Mouse (Mus musculus) midbrain, postnatal 0 days (tissue): ENCODE results near the gene Speer4a. TPM values are rescaled to one million over a fixed set of nuclear protein-coding genes. Genes with fewer than 3 reads are reported as not detected.
A peak's percentile ranks its signal among the peaks of the same experiment; 100 is the strongest.
"Not testable (repeated sequence)": the region's sequence is repeated elsewhere in the genome, so short reads cannot be mapped to it uniquely, and the experiment has no call there.

Experiments used
- ATAC-seq: fragments of 200-750 bp; cut with Nextera tagmentation; 2 replicates; pipeline ENCODE4 v1.8.0; 2017; ENCODE audit warnings: moderate number of reproducible peaks, mild to moderate bottlenecking, moderate TSS enrichment, moderate library complexity; ENCODE audit not compliant: low FRiP score
- DNase-seq: peaks from one replicate; pipeline ENCODE4 v3.0.0-alpha.2; 2015; ENCODE audit warnings: low spot score
- H3K27ac ChIP-seq: fragments of 300-500 bp; sonication (generic); 2 replicates; pipeline ENCODE4 v1.5.1; 2014; ENCODE audit warnings: low read depth, mild to moderate bottlenecking, low read length, mixed read lengths
- H3K27me3 ChIP-seq: fragments of 300-500 bp; sonication (generic); 2 replicates; pipeline ENCODE4 v1.6.1; 2014; ENCODE audit warnings: low read length, control low read depth, mixed read lengths; ENCODE audit not compliant: insufficient read depth
- H3K36me3 ChIP-seq: fragments of 300-500 bp; sonication (generic); 2 replicates; pipeline ENCODE4 v1.6.1; 2014; ENCODE audit warnings: low read length, control low read depth, mixed read lengths; ENCODE audit not compliant: insufficient read depth
- H3K4me1 ChIP-seq: fragments of 300-500 bp; sonication (generic); 2 replicates; pipeline ENCODE4 v1.6.1; 2014; ENCODE audit warnings: mild to moderate bottlenecking, control low read depth, antibody characterized with exemption, low read length, mixed read lengths; ENCODE audit not compliant: insufficient read depth
- H3K4me2 ChIP-seq: fragments of 300-500 bp; sonication (generic); 2 replicates; pipeline ENCODE4 v1.6.1; 2014; ENCODE audit warnings: low read depth, mild to moderate bottlenecking, low read length, mixed read lengths; ENCODE audit not compliant: poor library complexity, severe bottlenecking
- H3K4me3 ChIP-seq: fragments of 300-500 bp; sonication (generic); 2 replicates; pipeline ENCODE4 v1.5.1; 2014; ENCODE audit warnings: low read depth, mild to moderate bottlenecking, low read length, moderate library complexity
- H3K9ac ChIP-seq: fragments of 300-500 bp; sonication (generic); replicated peaks from 2 replicates; pipeline ENCODE4 v1.6.1; 2014; ENCODE audit warnings: mild to moderate bottlenecking, low read length, moderate library complexity, mixed read lengths; ENCODE audit not compliant: poor library complexity, severe bottlenecking
- H3K9me3 ChIP-seq: fragments of 300-500 bp; sonication (generic); 2 replicates; pipeline ENCODE4 v1.6.1; 2016; ENCODE audit warnings: low read length, control low read depth
- CTCF ChIP-seq: IDR thresholded peaks from 2 replicates; pipeline ENCODE4 v1.5.1; 2016; ENCODE audit warnings: antibody characterized with exemption, mild to moderate bottlenecking
- whole genome bisulfite sequencing: fragments of 180-500 bp; shearing (Covaris S2); extraction: QIAGEN DNeasy Blood & Tissue Kit; methylation state at CpG from one replicate; pipeline ENCODE4 v1.1.7; 2014; 5-methylcytosine and 5-hydroxymethylcytosine counted together
- polyA plus RNA-seq: library from polyadenylated mRNA; unstranded; fragments of >200 nt; fragmentation: Nextera tagmentation; extraction: Ambion mirVana; gene quantifications from 2 replicates; pipeline ENCODE4 v1.2.1, GENCODE M21; 2015
- total RNA-seq: library from RNA; depleted of rRNA; stranded (reverse); fragments of >200 nt; gene quantifications from 2 replicates; pipeline ENCODE4 v1.2.3, GENCODE M21; 2014; rRNA removed

Gene Speer4a
- total RNA-seq, result 0.09 and 0.22 TPM in 2 replicates
- 0.13 and 0.20 TPM in 2 replicates for polyA plus RNA-seq

DNA sequence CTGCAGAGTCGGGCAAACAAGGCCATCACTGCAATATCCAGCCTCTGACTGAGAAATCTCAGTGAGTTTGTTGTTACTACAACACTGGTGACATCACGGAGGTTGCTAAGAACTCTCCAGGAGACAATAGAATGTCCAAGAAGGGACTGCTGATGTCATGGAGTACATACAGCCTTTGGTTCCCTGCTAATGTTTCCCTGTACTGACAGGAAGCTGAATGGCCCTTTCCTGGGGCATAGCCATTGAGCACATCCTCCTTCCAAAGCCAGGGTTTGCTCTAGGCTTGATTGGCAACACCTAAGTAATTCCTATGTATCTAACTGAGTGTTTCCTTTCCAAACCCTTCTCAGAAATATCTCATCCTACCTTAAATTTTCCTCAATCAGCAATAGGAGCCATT, at the start of gene Speer4a:
Gene Speer4a, minus strand, starts transcription at position 101 of the 400 bp plus-strand sequence.
- ATAC-seq, H3K27ac ChIP-seq, H3K4me1 ChIP-seq, H3K4me2 ChIP-seq, H3K9me3 ChIP-seq, DNase-seq, H3K27me3 ChIP-seq, H3K9ac ChIP-seq, H3K36me3 ChIP-seq, H3K4me3 ChIP-seq: not testable (repeated sequence)
- WGBS, result 70% methylated on average over 2 of the region's 2 CpGs

DNA sequence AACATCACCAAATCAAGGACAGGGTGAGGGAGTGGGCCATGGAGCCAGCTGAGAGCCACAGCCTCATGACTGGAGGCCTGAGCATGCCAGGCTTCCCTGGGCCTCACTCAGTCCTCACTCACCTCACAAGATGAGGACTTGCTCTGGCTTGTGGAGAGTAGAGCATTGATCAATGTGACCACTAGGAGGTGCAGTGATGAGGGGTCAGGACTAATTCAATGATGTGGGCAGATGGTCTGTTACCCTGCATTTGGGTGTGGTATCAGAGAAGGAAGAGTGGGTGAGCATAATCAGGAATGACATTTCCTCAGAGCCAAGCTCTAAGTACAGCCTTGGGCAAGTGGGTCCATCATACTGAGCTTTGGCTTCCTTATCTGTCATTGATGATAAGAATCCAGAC, 39.7 kb upstream of the Speer4a start:
- not testable (repeated sequence) for H3K4me2 ChIP-seq, H3K27ac ChIP-seq, H3K4me3 ChIP-seq, H3K9ac ChIP-seq, H3K9me3 ChIP-seq, H3K27me3 ChIP-seq, DNase-seq, ATAC-seq, H3K36me3 ChIP-seq, H3K4me1 ChIP-seq

- WGBS, result 92% methylated on average over 24 of the region's 24 CpGs
- Histone ChIP-seq H3K4me1 (no peaks in the 10 kb centered on the region), H3K27me3 (no peaks in the 10 kb centered on the region), H3K9ac (no peak overlapping the region), H3K36me3 (no peaks in the 10 kb centered on the region), H3K9me3 (no peaks in the 10 kb centered on the region), H3K4me2 (no peak overlapping the region), H3K27ac (no peak overlapping the region), H3K4me3 (no peak overlapping the region)
- TF ChIP-seq CTCF, result no peak
- ATAC-seq, result no peak
- no peak for DNase-seq
Measured at GRCm38 (mm10) chr5:26070716-26071115, 31.4 kb upstream of the Speer4a start.

DNA sequence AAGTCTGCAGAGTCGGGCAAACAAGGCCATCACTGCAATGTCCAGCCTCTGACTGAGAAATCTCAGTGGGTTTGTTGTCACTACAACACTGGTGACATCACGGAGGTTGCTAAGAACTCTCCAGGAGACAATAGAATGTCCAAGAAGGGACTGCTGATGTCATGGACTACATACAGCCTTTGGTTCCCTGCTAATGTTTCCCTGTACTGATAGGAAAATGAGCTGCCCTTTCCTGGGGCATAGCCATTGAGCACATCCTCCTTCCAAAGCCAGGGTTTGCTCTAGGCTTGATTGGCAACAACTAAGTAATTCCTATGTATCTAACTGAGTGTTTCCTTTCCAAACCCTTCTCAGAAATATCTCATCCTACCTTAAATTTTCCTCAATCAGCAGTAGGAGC, 19.1 kb upstream of the Speer4a start, which contains the start of gene Gm7347:
Gene Gm7347, minus strand, starts transcription at position 101 of the 400 bp plus-strand sequence.
- no CpG with 5 or more reads among the region's 2 CpGs for WGBS
- not testable (repeated sequence) for H3K36me3 ChIP-seq, DNase-seq, H3K27me3 ChIP-seq, ATAC-seq, H3K9me3 ChIP-seq, H3K4me1 ChIP-seq, H3K4me3 ChIP-seq, H3K27ac ChIP-seq, H3K4me2 ChIP-seq, H3K9ac ChIP-seq

DNA sequence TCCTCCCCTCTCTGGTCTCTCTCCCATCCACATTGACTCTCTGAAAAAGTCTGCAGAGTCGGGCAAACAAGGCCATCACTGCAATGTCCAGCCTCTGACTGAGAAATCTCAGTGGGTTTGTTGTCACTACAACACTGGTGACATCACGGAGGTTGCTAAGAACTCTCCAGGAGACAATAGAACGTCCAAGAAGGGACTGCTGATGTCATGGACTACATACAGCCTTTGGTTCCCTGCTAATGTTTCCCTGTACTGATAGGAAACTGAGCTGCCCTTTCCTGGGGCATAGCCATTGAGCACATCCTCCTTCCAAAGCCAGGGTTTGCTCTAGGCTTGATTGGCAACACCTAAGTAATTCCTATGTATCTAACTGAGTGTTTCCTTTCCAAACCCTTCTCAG, 16.5 kb downstream of the Speer4a start, which contains the start of gene Gm5862:
Gene Gm5862, minus strand, starts transcription at position 101 of the 400 bp plus-strand sequence.
- not testable (repeated sequence) for H3K27me3 ChIP-seq, H3K36me3 ChIP-seq, H3K9ac ChIP-seq, H3K9me3 ChIP-seq, H3K27ac ChIP-seq, H3K4me2 ChIP-seq, H3K4me1 ChIP-seq, ATAC-seq, H3K4me3 ChIP-seq, DNase-seq
- WGBS, result no CpG with 5 or more reads among the region's 3 CpGs

DNA sequence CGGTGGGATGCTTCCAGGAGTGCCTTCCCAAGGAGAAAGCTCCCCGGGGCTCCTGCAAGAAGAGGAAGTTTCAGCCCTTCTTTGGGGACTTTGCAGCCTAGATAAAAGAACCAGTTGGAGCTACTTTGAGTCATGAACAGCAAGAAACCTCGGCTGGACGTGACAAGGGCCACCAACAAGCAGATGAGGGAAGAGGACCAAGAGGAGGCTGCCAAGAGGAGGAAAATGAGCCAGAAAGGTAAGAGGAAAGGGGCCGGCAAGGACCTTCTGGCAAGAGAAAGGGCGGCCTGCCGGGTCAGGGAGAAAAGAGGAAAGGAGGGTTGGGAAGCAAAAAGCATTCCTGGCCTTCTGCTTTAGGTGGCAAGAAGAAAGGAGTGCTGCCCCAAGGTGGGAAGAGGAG, 31.7 kb downstream of the Speer4a start:
- H3K27me3 ChIP-seq, H3K27ac ChIP-seq, ATAC-seq, H3K9ac ChIP-seq, H3K4me1 ChIP-seq, DNase-seq, H3K36me3 ChIP-seq, H3K9me3 ChIP-seq: not testable (repeated sequence)
- peak overlapping the region; percentile 51 for H3K4me3 ChIP-seq
- H3K4me2 ChIP-seq, result peak overlapping the region; percentile 82; the same call in 1 of the 2 replicates
- 70% methylated on average over 6 of the region's 7 CpGs for WGBS
